Comparison of ENCODE assay signal across 9 mouse cellular contexts in genomic region chr7:112328969-112329368, GRCm38 (mm10).
DNase-seq lines count a peak whose midpoint lies in the region; ATAC-seq and TF ChIP-seq lines count a peak whose summit lies in the region.
"Had no signal": no experiment of that assay in that cellular context is flagged by ENCODE, and none has a peak within 500 bp of the region (broad histone marks: within the 10 kb centered on the region; RNA-seq: fewer than 3 reads in every experiment).

No protein-coding gene starts in this region.

- no peaks in the 10 kb centered on the region for H3K27me3 ChIP-seq in heart, postnatal 0 days (ENCODE audit: control insufficient read depth, insufficient read depth, low read length)

- intact Hi-C loops in left cerebral cortex, adult 2 months (cut with DNase I) = loop anchor here (2.0 kb wide), 1 partner anchor 148 kb away; no protein-coding TSS in a partner anchor
- intact Hi-C loops in left cerebral cortex, postnatal 10 days (cut with DNase I) = loop anchor here (5.0 kb wide), 1 partner anchor 147 kb away; no protein-coding TSS in a partner anchor

- peak; percentile 82 for TF ChIP-seq CTCF in left cerebral cortex, adult 2 months (IDR thresholded peaks at IDR 0.05)
- peak; percentile 70 for TF ChIP-seq CTCF in heart, postnatal 0 days (IDR thresholded peaks at IDR 0.05; ENCODE audit: low read depth)

- peak; percentile 34 for DNase-seq in adrenal gland, adult 2 months
- no peak for DNase-seq in adrenal gland, adult 8-10 months
- peak in 1 of 2 experiments; percentile 45 for DNase-seq in left cerebral cortex, adult 2 months (ENCODE audit: extremely low spot score in 1 of 2, low spot score in 2 of 2)
- no peak for DNase-seq in left cerebral cortex, postnatal 10 days (ENCODE audit: extremely low spot score in 1 of 2, low spot score in 2 of 2)
- peak; percentile 28 for DNase-seq in adrenal gland, postnatal 25 days
- peak; percentile 74 for DNase-seq in heart, postnatal 0 days (ENCODE audit: low spot score)
- peak; percentile 78 for DNase-seq in lung, postnatal 36 days
- DNase-seq in ovary, adult 18-20 months (ENCODE audit: low spot score) = no peak

- H3K9ac ChIP-seq in heart, postnatal 0 days (replicated peaks; ENCODE audit: low read depth, low read length) = no peak overlapping the region
- H3K9ac ChIP-seq: limb, embryonic 13.5 days had no signal

- 0 out of 2 replicates have a peak, but pooled peaks cover 5% of the 10 kb centered on the region for H3K4me1 ChIP-seq in heart, postnatal 0 days (ENCODE audit: control insufficient read depth, insufficient read depth)
- H3K4me1 ChIP-seq: limb, embryonic 13.5 days had no signal

- H3K4me2 ChIP-seq in heart, postnatal 0 days (ENCODE audit: low read depth, low read length) = no peak overlapping the region
- H3K4me2 ChIP-seq: limb, embryonic 13.5 days had no signal

- no peak for ATAC-seq in heart, postnatal 0 days (ENCODE audit: insufficient read depth, low read depth)

- peak overlapping the region; percentile 71 for H3K27ac ChIP-seq in left cerebral cortex, adult 2 months
- no peak overlapping the region for H3K27ac ChIP-seq in heart, postnatal 0 days (ENCODE audit: low read depth)
- H3K27ac ChIP-seq: limb, embryonic 13.5 days had no signal

- H3K4me3 ChIP-seq in left cerebral cortex, adult 2 months = no peak overlapping the region
- H3K4me3 ChIP-seq in heart, postnatal 0 days (ENCODE audit: low read depth, low read length) = no peak overlapping the region
- H3K4me3 ChIP-seq: limb, embryonic 13.5 days had no signal

- no peak for TF ChIP-seq EP300 in heart, postnatal 0 days (IDR thresholded peaks at IDR 0.05; ENCODE audit: low read depth)

- WGBS in heart, postnatal 0 days = 7% methylated on average over 1 of the region's 1 CpGs

- H3K9me3 ChIP-seq in heart, postnatal 0 days (replicated peaks; ENCODE audit: control insufficient read depth, low read length) = no peaks in the 10 kb centered on the region
- H3K9me3 ChIP-seq: limb, embryonic 13.5 days had no signal

- H3K36me3 ChIP-seq in heart, postnatal 0 days (replicated peaks; ENCODE audit: control insufficient read depth, insufficient read depth, low read length) = peaks cover 91% of the 10 kb centered on the region
- H3K36me3 ChIP-seq: limb, embryonic 13.5 days had no signal

Comparison
In these comparisons a context has a peak if more than half of its experiments do, and no peak if none do; other contexts are left out.
1. DNase-seq: peak in adrenal gland, adult 2 months (single experiment), adrenal gland, postnatal 25 days (single experiment), heart, postnatal 0 days (single experiment) and lung, postnatal 36 days (single experiment); none in adrenal gland, adult 8-10 months (single experiment), left cerebral cortex, postnatal 10 days (0 of 2) and ovary, adult 18-20 months (single experiment).